Mouse (Mus musculus) monocyte, adult 2 months (primary cell): ENCODE data around the gene Olfr713.

Experiments used
- DNase-seq, 2 experiments: peaks; one replicate each; pipeline ENCODE4 v3.0.0; 2022; ENCODE audit warnings: low spot score in 2 of 2, low read depth in 1 of 2

Gene Olfr713

GRCm38 (mm10) chr7:107030874-107031273 lies at the start of gene Olfr713:
Gene Olfr713, plus strand, starts transcription at chr7:107031174.
- no peak for DNase-seq

- DNase-seq: no peak
Measured at GRCm38 (mm10) chr7:106985236-106985635, 45.7 kb upstream of the Olfr713 start.

- no peak for DNase-seq
Measured at GRCm38 (mm10) chr7:107000798-107001197, 30.2 kb upstream of the Olfr713 start.

- DNase-seq: no peak
Measured at GRCm38 (mm10) chr7:107004169-107004568, 26.8 kb upstream of the Olfr713 start.

- no peak for DNase-seq
Measured at GRCm38 (mm10) chr7:107005972-107006371, 25.0 kb upstream of the Olfr713 start, which contains the start of gene Olfr2. Gene Olfr2, minus strand, starts transcription at chr7:107006072.

GRCm38 (mm10) chr7:107039934-107040563 lies 9.1 kb downstream of the Olfr713 start:
- DNase-seq: no peak

GRCm38 (mm10) chr7:107043136-107043535 lies 12.2 kb downstream of the Olfr713 start:
- DNase-seq: no peak

- DNase-seq: no peak
Measured at GRCm38 (mm10) chr7:107044407-107044806, 13.4 kb downstream of the Olfr713 start.

GRCm38 (mm10) chr7:107045833-107046232 lies 14.9 kb downstream of the Olfr713 start:
- DNase-seq: no peak

- no peak for DNase-seq
Measured at GRCm38 (mm10) chr7:107047578-107047977, 16.6 kb downstream of the Olfr713 start.

- no peak for DNase-seq
Measured at GRCm38 (mm10) chr7:107070681-107071080, 39.7 kb downstream of the Olfr713 start, which contains the start of gene Olfr714. Gene Olfr714, plus strand, starts transcription at chr7:107070981.
